Mouse (Mus musculus): ENCODE measurements around the gene Zbtb14. TPM values are rescaled to one million over a fixed set of nuclear protein-coding genes. Genes with fewer than 3 reads are reported as not detected.
A peak's percentile ranks its signal among the peaks of the same experiment; 100 is the strongest.

Zbtb14 gene
- polyA plus RNA-seq, 1 experiment from 2014 or later: 32.2 TPM

- under 1% methylated on average over 43 of the region's 44 CpGs for WGBS
Observed at GRCm38 (mm10) chr17:69438990-69439491, 56.2 kb downstream of the Zbtb14 start, which contains the start of gene Akain1. TSS of gene Akain1 (plus strand) at chr17:69439326.

GRCm38 (mm10) chr17:69439571-69440480, 57.0 kb downstream of the Zbtb14 start:
- Histone ChIP-seq H3K27ac (ENCODE audit: low read length) (no peak overlapping the region), H3K27me3 (ENCODE audit: control insufficient read depth, insufficient read depth, low read depth, low read length) (peaks cover 35% of the 10 kb centered on the region), H3K9me3 (replicated peaks; ENCODE audit: control insufficient read depth, low read length, poor library complexity, severe bottlenecking) (no peaks in the 10 kb centered on the region), H3K9ac (ENCODE audit: low read depth, low read length) (peak overlapping the region; percentile 65), H3K4me2 (ENCODE audit: low read length) (peak overlapping the region; percentile 99), H3K36me3 (ENCODE audit: control insufficient read depth, insufficient read depth, low read length) (no peaks in the 10 kb centered on the region), H3K4me3 (ENCODE audit: low read depth, low read length) (peak overlapping the region; percentile 69), H3K4me1 (ENCODE audit: control insufficient read depth, insufficient read depth, low read length) (peaks cover 9% of the 10 kb centered on the region; the same call in 1 of the 2 replicates)
- 1% methylated on average over 49 of the region's 52 CpGs for WGBS
- peak; percentile 77 for ATAC-seq

More at GRCm38 (mm10) chr17:69438990-69439491, 56.2 kb downstream of the Zbtb14 start, which contains the start of gene Akain1:
- Histone ChIP-seq H3K27me3 (ENCODE audit: control insufficient read depth, insufficient read depth, low read depth, low read length) (peaks cover 35% of the 10 kb centered on the region), H3K36me3 (ENCODE audit: control insufficient read depth, insufficient read depth, low read length) (no peaks in the 10 kb centered on the region), H3K9ac (ENCODE audit: low read depth, low read length) (peak within 1 kb of the TSS; percentile 65), H3K27ac (ENCODE audit: low read length) (no peak within 1 kb of the TSS), H3K9me3 (replicated peaks; ENCODE audit: control insufficient read depth, low read length, poor library complexity, severe bottlenecking) (no peaks in the 10 kb centered on the region), H3K4me3 (ENCODE audit: low read depth, low read length) (peak within 1 kb of the TSS; percentile 69), H3K4me2 (ENCODE audit: low read length) (peak within 1 kb of the TSS; percentile 99), H3K4me1 (ENCODE audit: control insufficient read depth, insufficient read depth, low read length) (peaks cover 9% of the 10 kb centered on the region; the same call in 1 of the 2 replicates)
- peak; percentile 90 for ATAC-seq

Other genes with a start within 250 kb of the Zbtb14 start
- gene Akain1, start 56.3 kb downstream of the Zbtb14 start, polyA plus RNA-seq (2015; fragmentation: Nextera tagmentation; extraction: Ambion mirVana): 0.40 and 0.75 TPM in 2 replicates

Measured in midbrain, embryonic 16.5 days (tissue).